Mouse (Mus musculus) liver, embryonic 14.5 days (tissue): ENCODE measurements at regions not wholly inside any gene's neighbourhood (a gene's known extent, or its start where the extent isn't known, plus 50 kb on each side); places are given as distances from the start of the nearest gene placed in this dataset.

Experiments
- ATAC-seq: fragments of 200-750 bp; cut with Nextera tagmentation; 2 replicates; pipeline ENCODE4 v1.8.0; 2017; ENCODE audit warnings: moderate number of reproducible peaks, mild to moderate bottlenecking, moderate library complexity; ENCODE audit not compliant: insufficient read depth
- DNase-seq, 3 experiments: peaks; one replicate each; pipeline ENCODE4 v3.0.0-alpha.2; 2012 to 2013; ENCODE audit warnings: low read depth in 3 of 3, low spot score in 3 of 3
- H3K27ac ChIP-seq: fragments of 300-500 bp; sonication (generic); 2 replicates; pipeline ENCODE4 v1.5.1; 2014; ENCODE audit warnings: moderate library complexity, mild to moderate bottlenecking, control low read depth, inconsistent platforms
- H3K27me3 ChIP-seq: fragments of 300-500 bp; sonication (generic); 2 replicates; pipeline ENCODE4 v1.6.1; 2014; ENCODE audit warnings: mild to moderate bottlenecking, low read length, moderate library complexity; ENCODE audit not compliant: control insufficient read depth, insufficient read depth
- H3K36me3 ChIP-seq: fragments of 300-500 bp; sonication (generic); replicated peaks from 2 replicates; pipeline ENCODE4 v1.6.1; 2014; ENCODE audit warnings: low read depth; ENCODE audit not compliant: control insufficient read depth, insufficient read depth
- H3K4me1 ChIP-seq, 2 experiments: fragments of 200-500 bp in 1 of 2; fragments of 300-500 bp in 1 of 2; sonication (generic) in 1 of 2; replicated peaks; 2 replicates each; pipeline ENCODE4 v1.6.1; 2012 to 2014; ENCODE audit warnings: antibody characterized with exemption in 1 of 2, inconsistent platforms in 1 of 2, low read length in 1 of 2; ENCODE audit not compliant: control insufficient read depth in 2 of 2, insufficient read depth in 2 of 2
- H3K4me2 ChIP-seq: fragments of 300-500 bp; sonication (generic); 2 replicates; pipeline ENCODE4 v1.6.1; 2014; ENCODE audit warnings: low read depth, mild to moderate bottlenecking, control low read depth, moderate library complexity
- H3K4me3 ChIP-seq, 2 experiments: fragments of 200-500 bp in 1 of 2; fragments of 300-500 bp in 1 of 2; sonication (generic) in 1 of 2; 2 replicates each; pipeline ENCODE4 v1.5.1; 2012 to 2014; ENCODE audit warnings: low read depth in 2 of 2, low read length in 2 of 2, mild to moderate bottlenecking in 2 of 2, control low read depth in 1 of 2, inconsistent platforms in 1 of 2, moderate library complexity in 1 of 2; ENCODE audit not compliant: insufficient read depth in 1 of 2
- H3K9ac ChIP-seq: fragments of 300-500 bp; sonication (generic); replicated peaks from 2 replicates; pipeline ENCODE4 v1.6.1; 2014; ENCODE audit warnings: mild to moderate bottlenecking, control low read depth, moderate library complexity
- H3K9me3 ChIP-seq: fragments of 300-500 bp; sonication (generic); 2 replicates; pipeline ENCODE4 v1.6.1; 2016; ENCODE audit warnings: low read length, mixed read lengths; ENCODE audit not compliant: control insufficient read depth
- CTCF ChIP-seq: IDR thresholded peaks from 2 replicates; pipeline ENCODE4 v1.5.1; 2016; ENCODE audit warnings: antibody characterized with exemption, low read depth, control low read depth
- EP300 ChIP-seq: IDR thresholded peaks from 2 replicates; pipeline ENCODE4 v1.6.1; 2016; ENCODE audit warnings: antibody characterized with exemption, low read depth
- WGBS: fragments of 180-500 bp; shearing (Covaris S2); extraction: QIAGEN DNeasy Blood & Tissue Kit; methylation state at CpG from one replicate; pipeline ENCODE4 v1.1.7; 2014; ENCODE audit not compliant: insufficient replicate concordance; 5-methylcytosine and 5-hydroxymethylcytosine counted together

GRCm38 (mm10) chr2:117787321-117787720 lies 324.4 kb upstream of the Thbs1 start:
- Histone ChIP-seq H3K27me3 (no peaks in the 10 kb centered on the region), H3K9me3 (no peaks in the 10 kb centered on the region), H3K4me1 (no peaks in the 10 kb centered on the region), H3K4me2 (no peak overlapping the region), H3K9ac (no peak overlapping the region), H3K27ac (no peak overlapping the region), H3K4me3 (no peak overlapping the region), H3K36me3 (no peaks in the 10 kb centered on the region)
- DNase-seq = no peak
- no peak for TF ChIP-seq EP300
- peak; percentile 25; the same call in 1 of the 2 replicates for TF ChIP-seq CTCF
- WGBS = 40% methylated on average over 1 of the region's 1 CpGs
- ATAC-seq = no peak

- ATAC-seq = no peak
- no peak overlapping the region for H3K4me3 ChIP-seq
- DNase-seq = no peak
- no peaks in the 10 kb centered on the region for H3K27me3 ChIP-seq
- TF ChIP-seq CTCF = no peak
- no peak for TF ChIP-seq EP300
- no peaks in the 10 kb centered on the region for H3K9me3 ChIP-seq
- no peak overlapping the region for H3K9ac ChIP-seq
- no peaks in the 10 kb centered on the region for H3K36me3 ChIP-seq
- no peaks in the 10 kb centered on the region for H3K4me1 ChIP-seq
- no peak overlapping the region for H3K27ac ChIP-seq
- whole genome bisulfite sequencing = 67% methylated on average over 1 of the region's 1 CpGs
- H3K4me2 ChIP-seq = no peak overlapping the region
Observed at GRCm38 (mm10) chr2:117794285-117794684, 317.4 kb upstream of the Thbs1 start.

GRCm38 (mm10) chr2:117801946-117802600 lies 309.6 kb upstream of the Thbs1 start:
- H3K4me3 ChIP-seq = no peak overlapping the region
- no peak for DNase-seq
- H3K27ac ChIP-seq = no peak overlapping the region
- H3K27me3 ChIP-seq = no peaks in the 10 kb centered on the region
- no peak for ATAC-seq
- TF ChIP-seq CTCF = no peak
- no peak for TF ChIP-seq EP300
- H3K9ac ChIP-seq = no peak overlapping the region
- peaks cover 0 to 5% of the 10 kb centered on the region in 2 experiments; a peak in 1 of 4 replicates for H3K4me1 ChIP-seq
- H3K9me3 ChIP-seq = no peaks in the 10 kb centered on the region
- no peaks in the 10 kb centered on the region for H3K36me3 ChIP-seq
- H3K4me2 ChIP-seq = no peak overlapping the region

GRCm38 (mm10) chr2:117802686-117803085 lies 309.0 kb upstream of the Thbs1 start:
- Histone ChIP-seq H3K27ac (no peak overlapping the region), H3K9me3 (no peaks in the 10 kb centered on the region), H3K36me3 (no peaks in the 10 kb centered on the region), H3K27me3 (no peaks in the 10 kb centered on the region), H3K9ac (no peak overlapping the region), H3K4me3 (no peak overlapping the region), H3K4me1 (peaks cover 0 to 5% of the 10 kb centered on the region in 2 experiments; a peak in 1 of 4 replicates), H3K4me2 (no peak overlapping the region)
- WGBS = 37% methylated on average over 2 of the region's 2 CpGs
- ATAC-seq = no peak
- DNase-seq = no peak
- no peak for TF ChIP-seq CTCF
- TF ChIP-seq EP300 = no peak

GRCm38 (mm10) chr2:117804686-117805085 lies 307.0 kb upstream of the Thbs1 start:
- ATAC-seq = no peak
- no peak for TF ChIP-seq EP300
- no peak for TF ChIP-seq CTCF
- H3K4me2 ChIP-seq = no peak overlapping the region
- H3K9me3 ChIP-seq = no peaks in the 10 kb centered on the region
- H3K4me1 ChIP-seq = peaks cover 0 to 5% of the 10 kb centered on the region in 2 experiments; a peak in 1 of 4 replicates
- H3K27me3 ChIP-seq = no peaks in the 10 kb centered on the region
- H3K27ac ChIP-seq = no peak overlapping the region
- H3K36me3 ChIP-seq = no peaks in the 10 kb centered on the region
- H3K4me3 ChIP-seq = no peak overlapping the region
- no peak for DNase-seq
- H3K9ac ChIP-seq = no peak overlapping the region
